Mouse (Mus musculus) bone marrow, adult 2 months (tissue): ENCODE measurements at regions not wholly inside any gene's neighbourhood (a gene's known extent, or its start where the extent isn't known, plus 50 kb on each side); places are given as distances from the start of the nearest gene placed in this dataset.

Experiments
- CTCF ChIP-seq: fragments of 200-500 bp; IDR thresholded peaks from 2 replicates; pipeline ENCODE4 v1.5.1; 2011; ENCODE audit warnings: low read length, control low read depth; ENCODE audit not compliant: control insufficient read depth, insufficient read depth
- POLR2A ChIP-seq: fragments of 200-500 bp; IDR thresholded peaks from 2 replicates; pipeline ENCODE4 v1.6.1; 2011; ENCODE audit warnings: low read depth, mild to moderate bottlenecking, control low read depth, low read length, borderline replicate concordance; ENCODE audit not compliant: control insufficient read depth

DNA sequence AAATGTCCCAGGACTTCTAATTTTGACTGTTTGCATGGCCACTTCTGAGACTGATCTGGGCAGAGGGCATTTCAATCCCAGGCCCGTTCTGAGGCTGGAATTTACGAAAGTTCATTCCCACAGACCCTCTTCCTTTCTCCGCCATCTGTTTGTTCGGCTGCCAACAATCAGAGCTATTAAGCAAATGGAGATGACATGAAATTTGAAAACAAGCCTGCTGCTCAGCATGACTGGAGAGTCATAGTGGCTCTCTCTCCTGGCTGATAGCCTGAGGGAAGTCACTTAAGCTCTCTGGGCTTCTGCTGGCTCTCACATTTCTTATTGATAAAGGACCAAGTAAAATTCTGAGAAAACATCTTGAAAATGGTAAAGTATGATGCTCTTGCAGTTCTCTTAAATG lies 85.9 kb downstream of the Otud1 start:
- no peak for TF ChIP-seq CTCF
- TF ChIP-seq POLR2A, result no peak
